Mouse (Mus musculus) midbrain, embryonic 15.5 days (tissue): ENCODE results near the gene Mettl24. TPM values are rescaled to one million over a fixed set of nuclear protein-coding genes. Genes with fewer than 3 reads are reported as not detected.

Experiments
- ATAC-seq: fragments of 200-750 bp; cut with Nextera tagmentation; replicated peaks from 2 replicates; pipeline ENCODE4 v1.8.0; 2017; ENCODE audit warnings: moderate TSS enrichment
- H3K27ac ChIP-seq: fragments of 300-500 bp; sonication (generic); 2 replicates; pipeline ENCODE4 v1.5.1; 2015; ENCODE audit warnings: mild to moderate bottlenecking, inconsistent platforms
- H3K27me3 ChIP-seq: fragments of 300-500 bp; sonication (generic); replicated peaks from 2 replicates; pipeline ENCODE4 v1.6.1; 2015; ENCODE audit warnings: inconsistent platforms
- H3K36me3 ChIP-seq: fragments of 300-500 bp; sonication (generic); replicated peaks from 2 replicates; pipeline ENCODE4 v1.6.1; 2015; ENCODE audit warnings: inconsistent platforms
- H3K4me1 ChIP-seq: fragments of 300-500 bp; sonication (generic); 2 replicates; pipeline ENCODE4 v1.6.1; 2015; ENCODE audit warnings: inconsistent platforms
- H3K4me2 ChIP-seq: fragments of 300-500 bp; sonication (generic); 2 replicates; pipeline ENCODE4 v1.6.1; 2015; ENCODE audit warnings: inconsistent platforms, mild to moderate bottlenecking, moderate library complexity
- H3K4me3 ChIP-seq: fragments of 300-500 bp; sonication (generic); 2 replicates; pipeline ENCODE4 v1.5.1; 2015; ENCODE audit warnings: mild to moderate bottlenecking, inconsistent platforms
- H3K9ac ChIP-seq: fragments of 300-500 bp; sonication (generic); 2 replicates; pipeline ENCODE4 v1.6.1; 2015; ENCODE audit warnings: mild to moderate bottlenecking, inconsistent platforms
- H3K9me3 ChIP-seq: fragments of 300-500 bp; sonication (generic); 2 replicates; pipeline ENCODE4 v1.6.1; 2016; ENCODE audit warnings: inconsistent platforms
- WGBS: fragments of 180-500 bp; shearing (Covaris S2); methylation state at CpG from one replicate; pipeline ENCODE4 v1.1.7; 2015; ENCODE audit warnings: mixed read lengths; 5-methylcytosine and 5-hydroxymethylcytosine counted together
- polyA plus RNA-seq: library from polyadenylated mRNA; unstranded; fragments of >200 nt; fragmentation: Nextera tagmentation; extraction: Ambion mirVana; gene quantifications from 2 replicates; pipeline ENCODE4 v1.2.1, GENCODE M21; 2015

The Mettl24 gene
- polyA plus RNA-seq, 1 experiment from 2014 or later = 0.71 TPM

GRCm38 (mm10) chr10:40665270-40665669, 17.8 kb upstream of the Mettl24 start:
- Histone ChIP-seq H3K4me3 (no peak overlapping the region), H3K27ac (no peak overlapping the region), H3K4me2 (no peak overlapping the region), H3K9me3 (no peaks in the 10 kb centered on the region), H3K36me3 (no peaks in the 10 kb centered on the region), H3K27me3 (no peaks in the 10 kb centered on the region), H3K4me1 (no peaks in the 10 kb centered on the region), H3K9ac (no peak overlapping the region)
- no peak for ATAC-seq
- 81% methylated on average over 3 of the region's 3 CpGs for WGBS

GRCm38 (mm10) chr10:40666943-40667342, 16.1 kb upstream of the Mettl24 start:
- Histone ChIP-seq H3K27ac (no peak overlapping the region), H3K36me3 (no peaks in the 10 kb centered on the region), H3K4me1 (no peaks in the 10 kb centered on the region), H3K9me3 (no peaks in the 10 kb centered on the region), H3K9ac (no peak overlapping the region), H3K4me3 (no peak overlapping the region), H3K27me3 (no peaks in the 10 kb centered on the region), H3K4me2 (no peak overlapping the region)
- no peak for ATAC-seq
- whole genome bisulfite sequencing = 95% methylated on average over 1 of the region's 1 CpGs

DNA sequence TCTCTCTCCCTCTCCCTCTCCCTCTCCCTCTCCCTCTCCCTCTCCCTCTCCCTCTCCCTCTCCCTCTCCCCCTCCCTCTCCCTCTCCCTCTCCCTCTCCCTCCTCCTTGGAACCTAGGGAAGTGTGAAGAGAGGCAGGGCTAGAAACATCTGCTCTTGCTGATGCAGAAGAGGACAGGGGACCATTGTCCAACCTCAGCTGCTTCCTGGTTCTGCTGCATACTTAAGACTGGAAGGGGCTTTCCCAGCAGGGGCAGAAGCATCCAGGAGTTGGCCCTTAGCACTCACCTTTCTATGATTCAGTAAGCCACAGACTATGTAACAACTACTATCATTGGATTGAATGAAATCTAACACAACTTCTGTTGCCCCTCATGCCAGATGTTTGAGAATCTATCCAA, 14.4 kb upstream of the Mettl24 start:
- Histone ChIP-seq H3K4me2 (no peak overlapping the region), H3K4me3 (no peak overlapping the region), H3K9me3 (no peaks in the 10 kb centered on the region), H3K27ac (no peak overlapping the region), H3K4me1 (peaks cover 9% of the 10 kb centered on the region; the same call in 1 of the 2 replicates), H3K9ac (no peak overlapping the region), H3K27me3 (no peaks in the 10 kb centered on the region), H3K36me3 (no peaks in the 10 kb centered on the region)
- ATAC-seq = no peak

- 44% methylated on average over 8 of the region's 8 CpGs for WGBS
- ATAC-seq = peak; percentile 56
- Histone ChIP-seq H3K36me3 (no peaks in the 10 kb centered on the region), H3K9me3 (no peaks in the 10 kb centered on the region), H3K4me3 (no peak overlapping the region), H3K9ac (no peak overlapping the region), H3K4me1 (peaks cover 18% of the 10 kb centered on the region; the same call in 1 of the 2 replicates), H3K27ac (no peak overlapping the region), H3K27me3 (no peaks in the 10 kb centered on the region), H3K4me2 (no peak overlapping the region)
Measured at GRCm38 (mm10) chr10:40672587-40673296, 10.3 kb upstream of the Mettl24 start.

- Histone ChIP-seq H3K9me3 (no peaks in the 10 kb centered on the region), H3K36me3 (no peaks in the 10 kb centered on the region), H3K27me3 (no peaks in the 10 kb centered on the region), H3K4me3 (no peak overlapping the region), H3K9ac (no peak overlapping the region), H3K4me1 (peaks cover 18% of the 10 kb centered on the region; the same call in 1 of the 2 replicates), H3K27ac (no peak overlapping the region), H3K4me2 (no peak overlapping the region)
- peak; percentile 24; the same call in 1 of the 2 replicates for ATAC-seq
- 50% methylated on average over 7 of the region's 7 CpGs for WGBS
Measured at GRCm38 (mm10) chr10:40673297-40673665, 9.8 kb upstream of the Mettl24 start.

GRCm38 (mm10) chr10:40674151-40674550, 8.9 kb upstream of the Mettl24 start:
- no peaks in the 10 kb centered on the region for H3K36me3 ChIP-seq
- peak overlapping the region; percentile 47 for H3K4me2 ChIP-seq
- H3K4me3 ChIP-seq = peak overlapping the region; percentile 24
- H3K27me3 ChIP-seq = no peaks in the 10 kb centered on the region
- H3K9ac ChIP-seq = no peak overlapping the region; the same call in 1 of the 2 replicates
- 12% methylated on average over 13 of the region's 13 CpGs for WGBS
- peaks cover 18% of the 10 kb centered on the region; the same call in 1 of the 2 replicates for H3K4me1 ChIP-seq
- 0 out of 2 replicates have a peak overlapping the region, but pooled peaks have one; percentile 15 for H3K27ac ChIP-seq
- no peaks in the 10 kb centered on the region for H3K9me3 ChIP-seq
- ATAC-seq = peak; percentile 76

DNA sequence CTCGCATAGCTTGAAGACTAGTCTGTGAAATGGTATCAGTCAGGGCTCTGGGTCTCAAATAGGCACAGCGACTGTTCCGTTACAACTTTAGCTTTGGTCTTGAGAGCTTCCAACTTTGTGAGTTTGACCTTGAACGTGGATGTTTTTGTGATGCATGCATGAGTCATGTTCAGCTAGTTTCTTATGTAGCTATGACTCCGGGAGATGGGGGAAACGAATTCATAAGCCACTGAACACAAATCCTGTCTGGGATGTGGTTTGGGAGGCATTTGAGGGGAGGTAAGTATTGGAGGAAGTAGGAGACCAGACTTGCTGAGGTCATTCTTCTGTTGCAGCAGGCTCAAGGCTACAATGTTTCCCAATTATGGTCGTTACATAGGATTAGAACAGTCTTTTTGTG, 7.2 kb upstream of the Mettl24 start:
- Histone ChIP-seq H3K4me1 (peaks cover 18% of the 10 kb centered on the region; the same call in 1 of the 2 replicates), H3K9me3 (no peaks in the 10 kb centered on the region), H3K4me3 (no peak overlapping the region), H3K36me3 (no peaks in the 10 kb centered on the region), H3K27ac (no peak overlapping the region), H3K9ac (no peak overlapping the region), H3K4me2 (no peak overlapping the region), H3K27me3 (no peaks in the 10 kb centered on the region)
- WGBS = 86% methylated on average over 7 of the region's 7 CpGs
- ATAC-seq = no peak

DNA sequence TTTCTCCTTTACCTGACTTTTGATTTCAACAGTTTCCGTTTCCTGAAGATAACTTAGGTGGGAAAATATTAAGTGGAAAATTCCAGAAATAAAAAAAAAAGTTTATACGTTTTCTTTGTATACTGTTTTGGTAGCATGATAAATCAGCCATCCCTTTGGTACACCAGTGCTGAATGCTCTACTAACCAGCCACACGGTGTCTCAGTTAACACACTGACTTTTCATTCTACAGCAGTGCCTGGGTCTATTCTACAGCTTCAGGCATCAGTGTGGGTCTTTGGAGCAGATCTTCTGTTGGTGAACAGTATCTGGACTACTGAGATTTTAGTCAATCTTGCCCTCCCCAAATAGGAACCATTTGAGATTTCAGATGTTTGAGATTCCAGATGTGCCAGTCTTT, 4.6 kb upstream of the Mettl24 start:
- Histone ChIP-seq H3K27ac (no peak overlapping the region), H3K36me3 (no peaks in the 10 kb centered on the region), H3K9me3 (no peaks in the 10 kb centered on the region), H3K9ac (no peak overlapping the region), H3K27me3 (no peaks in the 10 kb centered on the region), H3K4me2 (no peak overlapping the region), H3K4me1 (peaks cover 26% of the 10 kb centered on the region), H3K4me3 (no peak overlapping the region)
- ATAC-seq = no peak
- WGBS = 85% methylated on average over 3 of the region's 3 CpGs

- H3K4me1 ChIP-seq = peaks cover 21% of the 10 kb centered on the region
- no peak overlapping the region for H3K27ac ChIP-seq
- peak overlapping the region; percentile 47; the same call in 1 of the 2 replicates for H3K4me3 ChIP-seq
- 20% methylated on average over 8 of the region's 8 CpGs for WGBS
- peak overlapping the region; percentile 98 for H3K4me2 ChIP-seq
- no peak overlapping the region for H3K9ac ChIP-seq
- no peaks in the 10 kb centered on the region for H3K36me3 ChIP-seq
- H3K27me3 ChIP-seq = no peaks in the 10 kb centered on the region
- no peaks in the 10 kb centered on the region for H3K9me3 ChIP-seq
- ATAC-seq = no peak
Measured at GRCm38 (mm10) chr10:40682470-40682869, 612 bp upstream of the Mettl24 start.

GRCm38 (mm10) chr10:40683868-40684253, 779 bp downstream of the Mettl24 start:
- no peak overlapping the region for H3K9ac ChIP-seq
- no peaks in the 10 kb centered on the region for H3K27me3 ChIP-seq
- H3K36me3 ChIP-seq = no peaks in the 10 kb centered on the region
- H3K27ac ChIP-seq = no peak overlapping the region
- peak; percentile 41 for ATAC-seq
- peaks cover 21% of the 10 kb centered on the region for H3K4me1 ChIP-seq
- 58% methylated on average over 9 of the region's 9 CpGs for WGBS
- peak overlapping the region; percentile 98 for H3K4me2 ChIP-seq
- peak overlapping the region; percentile 47; the same call in 1 of the 2 replicates for H3K4me3 ChIP-seq
- no peaks in the 10 kb centered on the region for H3K9me3 ChIP-seq

GRCm38 (mm10) chr10:40684326-40684725, 1.2 kb downstream of the Mettl24 start:
- Histone ChIP-seq H3K9me3 (no peaks in the 10 kb centered on the region), H3K36me3 (no peaks in the 10 kb centered on the region), H3K4me3 (no peak overlapping the region), H3K9ac (no peak overlapping the region), H3K27ac (no peak overlapping the region), H3K27me3 (no peaks in the 10 kb centered on the region), H3K4me1 (peaks cover 21% of the 10 kb centered on the region), H3K4me2 (no peak overlapping the region)
- 92% methylated on average over 7 of the region's 7 CpGs for WGBS
- ATAC-seq = no peak

DNA sequence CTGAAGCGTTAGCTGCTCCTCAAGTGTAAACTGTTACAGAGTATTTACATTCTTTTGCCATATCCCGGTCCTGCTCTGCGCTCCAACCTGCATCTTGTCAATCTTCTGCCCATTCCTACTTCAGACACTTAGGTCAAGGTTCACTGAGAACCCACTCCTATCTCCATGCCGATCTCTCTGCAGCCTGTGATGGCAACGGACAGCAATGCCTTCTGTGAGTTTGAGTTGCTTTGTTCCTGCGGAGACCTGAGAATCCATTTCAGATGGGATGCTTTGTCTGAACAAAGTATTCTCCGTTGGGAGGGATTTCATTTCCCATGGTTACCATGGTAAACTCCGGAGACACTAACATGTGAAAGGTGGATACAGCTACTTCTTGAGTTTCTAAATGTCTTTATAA, 2.6 kb downstream of the Mettl24 start:
- Histone ChIP-seq H3K4me3 (no peak overlapping the region), H3K9me3 (no peaks in the 10 kb centered on the region), H3K4me1 (peaks cover 21% of the 10 kb centered on the region), H3K27me3 (no peaks in the 10 kb centered on the region), H3K27ac (no peak overlapping the region), H3K36me3 (no peaks in the 10 kb centered on the region), H3K9ac (no peak overlapping the region), H3K4me2 (no peak overlapping the region)
- 33% methylated on average over 8 of the region's 8 CpGs for WGBS
- no peak for ATAC-seq

DNA sequence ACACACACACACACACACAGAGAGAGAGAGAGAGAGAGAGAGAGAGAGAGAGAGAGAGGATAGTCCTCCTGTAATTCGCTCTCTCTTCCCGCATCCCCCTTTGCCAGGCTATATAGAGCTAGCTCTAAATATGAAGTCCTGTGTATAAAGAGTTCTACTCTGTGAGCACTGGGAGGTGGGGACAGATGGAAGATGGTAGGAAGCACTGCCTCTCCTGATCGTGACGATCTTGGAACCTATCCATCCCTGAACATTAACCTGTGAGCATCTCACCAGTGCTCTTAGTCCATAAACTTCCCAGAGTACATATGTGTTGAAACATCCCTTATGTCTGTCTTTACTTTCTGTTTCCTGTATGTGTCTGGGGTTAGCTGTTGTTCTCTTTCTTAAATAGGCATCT, 3.9 kb downstream of the Mettl24 start:
- H3K4me2 ChIP-seq = no peak overlapping the region
- H3K4me1 ChIP-seq = peaks cover 19% of the 10 kb centered on the region
- no peaks in the 10 kb centered on the region for H3K36me3 ChIP-seq
- ATAC-seq = no peak
- no peaks in the 10 kb centered on the region for H3K9me3 ChIP-seq
- WGBS = 87% methylated on average over 4 of the region's 4 CpGs
- no peak overlapping the region for H3K4me3 ChIP-seq
- H3K9ac ChIP-seq = no peak overlapping the region
- no peaks in the 10 kb centered on the region for H3K27me3 ChIP-seq
- H3K27ac ChIP-seq = no peak overlapping the region
